Mouse (Mus musculus) stomach, embryonic 15.5 days (tissue): Measurements from ENCODE around the gene Sp6. TPM values are rescaled to one million over a fixed set of nuclear protein-coding genes. Genes with fewer than 3 reads are reported as not detected.

Source experiments
- ATAC-seq: fragments of 200-750 bp; cut with Nextera tagmentation; 2 replicates; pipeline ENCODE4 v1.8.0; 2017; ENCODE audit warnings: low read depth, moderate number of reproducible peaks, moderate TSS enrichment; ENCODE audit not compliant: insufficient read depth, low FRiP score
- H3K27ac ChIP-seq: fragments of 300-500 bp; sonication (generic); 2 replicates; pipeline ENCODE4 v1.5.1; 2015; ENCODE audit warnings: mild to moderate bottlenecking, inconsistent platforms
- H3K27me3 ChIP-seq: fragments of 300-500 bp; sonication (generic); replicated peaks from 2 replicates; pipeline ENCODE4 v1.6.1; 2015; ENCODE audit warnings: inconsistent platforms
- H3K36me3 ChIP-seq: fragments of 300-500 bp; sonication (generic); 2 replicates; pipeline ENCODE4 v1.6.1; 2015; ENCODE audit warnings: inconsistent platforms
- H3K4me1 ChIP-seq: fragments of 300-500 bp; sonication (generic); 2 replicates; pipeline ENCODE4 v1.6.1; 2015; ENCODE audit warnings: inconsistent platforms
- H3K4me2 ChIP-seq: fragments of 300-500 bp; sonication (generic); 2 replicates; pipeline ENCODE4 v1.6.1; 2015; ENCODE audit warnings: mild to moderate bottlenecking, inconsistent platforms
- H3K4me3 ChIP-seq: fragments of 300-500 bp; sonication (generic); replicated peaks from 2 replicates; pipeline ENCODE4 v1.5.1; 2015; ENCODE audit warnings: inconsistent platforms
- H3K9ac ChIP-seq: fragments of 300-500 bp; sonication (generic); 2 replicates; pipeline ENCODE4 v1.6.1; 2015; ENCODE audit warnings: inconsistent platforms
- H3K9me3 ChIP-seq: fragments of 300-500 bp; sonication (generic); 2 replicates; pipeline ENCODE4 v1.6.1; 2016; ENCODE audit warnings: inconsistent platforms
- WGBS: fragments of 180-500 bp; shearing (Covaris S2); methylation state at CpG from one replicate; pipeline ENCODE4 v1.1.7; 2015; 5-methylcytosine and 5-hydroxymethylcytosine counted together
- polyA plus RNA-seq: library from polyadenylated mRNA; unstranded; fragments of >200 nt; fragmentation: Nextera tagmentation; extraction: Ambion mirVana; gene quantifications from 2 replicates; pipeline ENCODE4 v1.2.1, GENCODE M21; 2015

The Sp6 gene
- polyA plus RNA-seq, 1 experiment from 2014 or later = 3.7 TPM

DNA sequence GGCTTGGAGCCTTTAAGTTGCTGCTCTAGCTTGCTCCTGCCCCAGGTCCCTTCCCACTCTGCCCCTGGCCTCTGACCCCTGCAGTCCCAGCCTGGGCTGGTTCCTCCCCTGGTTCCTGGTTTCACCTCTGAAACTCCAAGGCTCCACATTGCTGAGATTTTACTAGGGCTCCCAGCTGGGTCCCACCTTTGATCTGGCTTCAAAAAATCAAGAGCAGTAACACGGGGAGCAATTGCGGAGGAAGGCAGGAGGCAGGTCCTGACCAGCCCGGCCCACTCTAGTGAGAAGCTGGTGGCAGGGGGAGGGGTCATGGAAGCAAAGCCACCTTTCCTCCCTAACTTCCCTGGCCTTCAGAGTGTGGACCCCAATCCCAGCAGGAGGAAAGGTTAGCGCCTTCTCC, 28.3 kb upstream of the Sp6 start:
- no peak for ATAC-seq
- Histone ChIP-seq H3K27ac (no peak overlapping the region), H3K4me1 (peaks cover 2% of the 10 kb centered on the region; the same call in 1 of the 2 replicates), H3K4me2 (no peak overlapping the region), H3K9ac (no peak overlapping the region), H3K4me3 (no peak overlapping the region), H3K27me3 (peaks cover 3% of the 10 kb centered on the region), H3K9me3 (no peaks in the 10 kb centered on the region), H3K36me3 (no peaks in the 10 kb centered on the region)
- 34% methylated on average over 4 of the region's 4 CpGs for WGBS

- Histone ChIP-seq H3K4me3 (no peak overlapping the region), H3K9me3 (no peaks in the 10 kb centered on the region), H3K4me1 (peaks cover 2% of the 10 kb centered on the region; the same call in 1 of the 2 replicates), H3K27ac (no peak overlapping the region), H3K36me3 (no peaks in the 10 kb centered on the region), H3K9ac (no peak overlapping the region), H3K27me3 (peaks cover 3% of the 10 kb centered on the region), H3K4me2 (no peak overlapping the region)
- WGBS = 25% methylated on average over 3 of the region's 3 CpGs
- no peak for ATAC-seq
Observed at GRCm38 (mm10) chr11:96986463-96986862, 26.7 kb upstream of the Sp6 start.

GRCm38 (mm10) chr11:96987873-96988655, 25.1 kb upstream of the Sp6 start:
- peak overlapping the region; percentile 51 for H3K4me2 ChIP-seq
- no peak overlapping the region for H3K9ac ChIP-seq
- H3K27ac ChIP-seq = no peak overlapping the region
- H3K36me3 ChIP-seq = no peaks in the 10 kb centered on the region
- H3K27me3 ChIP-seq = peaks cover 3% of the 10 kb centered on the region
- H3K9me3 ChIP-seq = no peaks in the 10 kb centered on the region
- H3K4me1 ChIP-seq = peaks cover 9% of the 10 kb centered on the region; the same call in 1 of the 2 replicates
- H3K4me3 ChIP-seq = peak overlapping the region; percentile 14
- ATAC-seq = no peak
- whole genome bisulfite sequencing = 8% methylated on average over 31 of the region's 31 CpGs

DNA sequence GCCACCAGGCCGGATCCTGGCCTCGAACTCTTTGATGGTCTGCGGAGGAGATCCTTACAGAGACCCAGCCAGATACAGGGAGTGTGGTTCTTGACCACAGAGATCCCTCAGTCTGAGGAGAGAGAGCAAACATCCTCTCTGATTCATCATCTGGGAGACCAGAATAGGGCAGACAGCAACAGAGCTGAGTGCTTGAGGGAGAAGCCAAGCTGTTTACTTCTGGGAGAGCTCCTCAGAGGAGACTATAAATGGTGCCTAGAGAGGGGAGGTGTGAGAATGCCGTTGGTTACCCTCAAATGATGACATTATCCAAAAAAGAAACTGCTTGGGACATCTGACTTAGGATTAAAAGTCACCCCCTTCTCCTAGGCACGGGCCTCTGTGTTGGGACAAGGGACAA, 21.7 kb upstream of the Sp6 start:
- Histone ChIP-seq H3K9me3 (no peaks in the 10 kb centered on the region), H3K9ac (no peak overlapping the region), H3K27me3 (no peaks in the 10 kb centered on the region; the same call in 1 of the 2 replicates), H3K4me2 (no peak overlapping the region), H3K27ac (no peak overlapping the region), H3K4me3 (no peak overlapping the region), H3K4me1 (peaks cover 14% of the 10 kb centered on the region; the same call in 1 of the 2 replicates), H3K36me3 (no peaks in the 10 kb centered on the region)
- WGBS = 69% methylated on average over 5 of the region's 5 CpGs
- no peak for ATAC-seq

GRCm38 (mm10) chr11:96992722-96993311, 20.4 kb upstream of the Sp6 start:
- Histone ChIP-seq H3K4me1 (peaks cover 23% of the 10 kb centered on the region), H3K36me3 (no peaks in the 10 kb centered on the region), H3K4me2 (no peak overlapping the region), H3K27ac (peak overlapping the region; percentile 67), H3K9ac (no peak overlapping the region), H3K27me3 (no peaks in the 10 kb centered on the region; the same call in 1 of the 2 replicates), H3K9me3 (no peaks in the 10 kb centered on the region), H3K4me3 (no peak overlapping the region)
- no peak for ATAC-seq
- WGBS = 31% methylated on average over 8 of the region's 8 CpGs

DNA sequence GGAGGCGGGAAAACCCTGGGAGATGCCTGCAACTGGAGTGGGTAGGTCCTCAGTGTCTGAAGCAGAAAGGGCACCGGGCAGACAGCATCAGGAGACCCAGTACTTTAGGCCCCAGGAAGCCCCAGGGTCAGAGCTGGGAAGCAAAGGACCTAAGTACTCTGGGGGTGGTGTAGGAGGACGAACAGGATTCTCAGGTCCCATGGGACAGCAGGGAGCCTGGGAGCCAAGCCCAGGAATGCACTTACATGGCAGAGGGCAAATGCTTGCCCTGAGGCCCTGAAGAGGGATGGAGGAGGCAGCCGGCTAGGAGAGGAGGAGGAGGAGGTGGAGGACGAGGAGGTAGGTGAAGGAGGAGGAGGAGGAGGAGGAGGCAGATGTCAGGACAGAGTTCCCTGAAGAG, 18.2 kb upstream of the Sp6 start:
- H3K4me1 ChIP-seq = peaks cover 23% of the 10 kb centered on the region
- 32% methylated on average over 5 of the region's 5 CpGs for WGBS
- H3K36me3 ChIP-seq = no peaks in the 10 kb centered on the region
- H3K27me3 ChIP-seq = peaks cover 4% of the 10 kb centered on the region; the same call in 1 of the 2 replicates
- H3K9ac ChIP-seq = no peak overlapping the region
- no peaks in the 10 kb centered on the region for H3K9me3 ChIP-seq
- no peak for ATAC-seq
- no peak overlapping the region for H3K27ac ChIP-seq
- no peak overlapping the region for H3K4me3 ChIP-seq
- no peak overlapping the region for H3K4me2 ChIP-seq

GRCm38 (mm10) chr11:96995836-96996772, 17.1 kb upstream of the Sp6 start:
- ATAC-seq = no peak
- H3K27ac ChIP-seq = no peak overlapping the region
- H3K36me3 ChIP-seq = no peaks in the 10 kb centered on the region
- 78% methylated on average over 15 of the region's 15 CpGs for WGBS
- no peak overlapping the region for H3K9ac ChIP-seq
- peaks cover 4% of the 10 kb centered on the region; the same call in 1 of the 2 replicates for H3K27me3 ChIP-seq
- peaks cover 23% of the 10 kb centered on the region for H3K4me1 ChIP-seq
- no peak overlapping the region for H3K4me2 ChIP-seq
- no peaks in the 10 kb centered on the region for H3K9me3 ChIP-seq
- no peak overlapping the region for H3K4me3 ChIP-seq

GRCm38 (mm10) chr11:96996773-96997379, 16.3 kb upstream of the Sp6 start:
- 30% methylated on average over 17 of the region's 17 CpGs for WGBS
- Histone ChIP-seq H3K9me3 (no peaks in the 10 kb centered on the region), H3K27ac (no peak overlapping the region), H3K4me1 (peaks cover 23% of the 10 kb centered on the region), H3K4me2 (peak overlapping the region; percentile 64), H3K4me3 (peak overlapping the region; percentile 30), H3K27me3 (peaks cover 4% of the 10 kb centered on the region; the same call in 1 of the 2 replicates), H3K36me3 (no peaks in the 10 kb centered on the region), H3K9ac (0 out of 2 replicates have a peak overlapping the region, but pooled peaks have one; percentile 13)
- no peak for ATAC-seq

DNA sequence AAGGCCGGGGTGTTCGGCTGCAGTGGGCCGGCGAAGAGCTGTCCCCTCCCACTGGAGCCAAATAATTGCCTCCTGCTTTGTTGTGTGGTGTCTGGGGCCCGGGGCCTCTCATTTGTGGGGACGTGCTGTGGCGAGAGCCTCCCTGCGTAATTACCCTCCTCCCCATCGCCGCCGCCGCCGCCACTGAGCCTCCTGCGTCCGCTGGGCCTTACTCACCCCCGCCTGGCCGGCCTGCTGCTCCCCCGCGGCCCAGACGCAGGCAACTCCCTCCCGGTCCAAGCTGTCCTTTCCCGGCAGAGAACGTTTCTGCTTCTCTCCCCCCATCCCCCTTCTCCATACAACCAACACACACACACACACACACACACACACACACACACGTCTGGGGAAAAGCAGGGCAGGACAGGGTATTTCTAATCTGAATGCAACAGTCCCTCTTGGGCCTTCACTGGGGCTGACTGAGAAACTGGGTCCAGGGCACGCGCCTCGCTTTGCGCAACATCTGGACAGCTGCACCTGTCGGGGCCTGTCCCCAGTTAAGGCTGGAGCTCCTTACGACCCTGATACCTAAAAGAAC, 15.7 kb upstream of the Sp6 start:
- no peaks in the 10 kb centered on the region for H3K9me3 ChIP-seq
- 12% methylated on average over 30 of the region's 30 CpGs for WGBS
- ATAC-seq = peak; percentile 44; the same call in 1 of the 2 replicates

GRCm38 (mm10) chr11:97003170-97003569, 10.0 kb upstream of the Sp6 start:
- Histone ChIP-seq H3K4me2 (no peak overlapping the region), H3K27ac (no peak overlapping the region), H3K4me3 (no peak overlapping the region), H3K27me3 (0 out of 2 replicates have a peak, but pooled peaks cover 12% of the 10 kb centered on the region), H3K9ac (no peak overlapping the region), H3K4me1 (no peaks in the 10 kb centered on the region), H3K9me3 (no peaks in the 10 kb centered on the region), H3K36me3 (no peaks in the 10 kb centered on the region)
- no peak for ATAC-seq
- 25% methylated on average over 5 of the region's 5 CpGs for WGBS

More for the DNA sequence above, 15.7 kb upstream of the Sp6 start:
- H3K4me2 ChIP-seq = peak overlapping the region; percentile 64
- H3K9ac ChIP-seq = 0 out of 2 replicates have a peak overlapping the region, but pooled peaks have one; percentile 13
- peaks cover 20% of the 10 kb centered on the region for H3K4me1 ChIP-seq
- peak overlapping the region; percentile 30 for H3K4me3 ChIP-seq
- H3K36me3 ChIP-seq = no peaks in the 10 kb centered on the region
- peaks cover 4% of the 10 kb centered on the region; the same call in 1 of the 2 replicates for H3K27me3 ChIP-seq
- no peak overlapping the region for H3K27ac ChIP-seq
